Mouse (Mus musculus) myocyte (in vitro differentiated cells): ENCODE measurements around the gene Nup214. TPM values are rescaled to one million over a fixed set of nuclear protein-coding genes. Genes with fewer than 3 reads are reported as not detected.

Experiments
- H3K27me3 ChIP-seq: one replicate; pipeline ENCODE4 v1.6.1; 2011; ENCODE audit not compliant: control insufficient read depth, insufficient read depth, insufficient read length
- H3K36me3 ChIP-seq: one replicate; pipeline ENCODE4 v1.6.1; 2011; ENCODE audit not compliant: control insufficient read depth, insufficient read depth
- H3K4me2 ChIP-seq: one replicate; pipeline ENCODE4 v1.6.1; 2011; ENCODE audit warnings: low read depth, control low read depth
- H3K4me3 ChIP-seq: one replicate; pipeline ENCODE4 v1.5.1; 2011; ENCODE audit warnings: mild to moderate bottlenecking, control low read depth, moderate library complexity
- H3K79me2 ChIP-seq: one replicate; pipeline ENCODE4 v1.6.1; 2011; ENCODE audit not compliant: control insufficient read depth, insufficient read depth
- H3ac ChIP-seq: one replicate; pipeline ENCODE4 v1.6.1; 2011; ENCODE audit not compliant: control insufficient read depth, insufficient read length
- CEBPB ChIP-seq: IDR thresholded peaks from 2 replicates; pipeline ENCODE4 v1.6.1; 2011; ENCODE audit warnings: mild to moderate bottlenecking, moderate library complexity; ENCODE audit not compliant: poor library complexity, insufficient read depth, severe bottlenecking
- E2F4 ChIP-seq: IDR thresholded peaks from one replicate; pipeline ENCODE4 v1.6.1; 2011; ENCODE audit warnings: mild to moderate bottlenecking, control low read depth, moderate library complexity; ENCODE audit not compliant: insufficient read depth
- MAX ChIP-seq: IDR thresholded peaks from one replicate; pipeline ENCODE4 v1.6.1; 2011; ENCODE audit warnings: low read depth, mild to moderate bottlenecking, control low read depth
- MYOD1 ChIP-seq, 3 experiments: IDR thresholded peaks; one replicate each; pipeline ENCODE4 v1.6.1; 2011; ENCODE audit warnings: control low read depth in 2 of 3, low read depth in 2 of 3, mild to moderate bottlenecking in 2 of 3, moderate library complexity in 1 of 3; ENCODE audit not compliant: insufficient read length in 2 of 3, control insufficient read depth in 1 of 3
- MYOG ChIP-seq, 3 experiments: IDR thresholded peaks; one replicate each; pipeline ENCODE4 v1.6.1; 2011; ENCODE audit warnings: control low read depth in 2 of 3, low read depth in 2 of 3, mild to moderate bottlenecking in 2 of 3; ENCODE audit not compliant: insufficient read length in 2 of 3, control insufficient read depth in 1 of 3, insufficient read depth in 1 of 3
- POLR2A ChIP-seq: IDR thresholded peaks from one replicate; pipeline ENCODE4 v1.6.1; 2011; ENCODE audit warnings: low read depth, mild to moderate bottlenecking, control low read depth, moderate library complexity; ENCODE audit not compliant: insufficient read length
- POLR2AphosphoS2 ChIP-seq: IDR thresholded peaks from one replicate; pipeline ENCODE4 v1.6.1; 2011; ENCODE audit warnings: low read depth, control low read depth; ENCODE audit not compliant: insufficient read length
- REST ChIP-seq: IDR thresholded peaks from one replicate; pipeline ENCODE4 v1.6.1; 2011; ENCODE audit warnings: mild to moderate bottlenecking, control low read depth, moderate library complexity; ENCODE audit not compliant: insufficient read depth, insufficient read length
- SRF ChIP-seq: IDR thresholded peaks from one replicate; pipeline ENCODE4 v1.6.1; 2011; ENCODE audit warnings: low read depth; ENCODE audit not compliant: control insufficient read depth, insufficient read length
- TCF12 ChIP-seq: IDR thresholded peaks from one replicate; pipeline ENCODE4 v1.6.1; 2011; ENCODE audit warnings: mild to moderate bottlenecking, control low read depth; ENCODE audit not compliant: poor library complexity, insufficient read depth, severe bottlenecking
- TCF3 ChIP-seq: IDR thresholded peaks from one replicate; pipeline ENCODE4 v1.6.1; 2011; ENCODE audit warnings: low read depth, control low read depth; ENCODE audit not compliant: insufficient read length
- USF1 ChIP-seq: IDR thresholded peaks from one replicate; pipeline ENCODE4 v1.6.1; 2011; ENCODE audit warnings: low read depth, mild to moderate bottlenecking, control low read depth, moderate library complexity
- polyA plus RNA-seq: library from polyadenylated mRNA; unstranded; fragments of >200 nt; fragmentation: generic; extraction: Trizol; gene quantifications from one replicate; pipeline ENCODE4 v1.2.1, GENCODE M21; 2012; ENCODE audit warnings: missing spikeins

The Nup214 gene
- polyA plus RNA-seq, 1 experiment = 26.3 TPM

- no peak for TF ChIP-seq USF1
- TF ChIP-seq MYOG (IDR thresholded peaks at IDR 0.05; ENCODE audit: control insufficient read depth in 1 of 3, insufficient read depth in 1 of 3, insufficient read length in 2 of 3, low read depth in 2 of 3) = peak; percentile 16 to 86 (median 66)
- no peak for TF ChIP-seq E2F4
- peak in 2 of 3 experiments; percentile 86 to 89 for TF ChIP-seq MYOD1 (IDR thresholded peaks at IDR 0.05; ENCODE audit: control insufficient read depth in 1 of 3, insufficient read length in 2 of 3, low read depth in 2 of 3)
- peak; percentile 50 for TF ChIP-seq SRF
- Histone ChIP-seq H3K36me3 (no peaks in the 10 kb centered on the region), H3K4me3 (no peak overlapping the region), H3K27me3 (no peaks in the 10 kb centered on the region), H3K4me2 (no peak overlapping the region), H3K79me2 (no peaks in the 10 kb centered on the region), H3ac (no peak overlapping the region)
Measured at GRCm38 (mm10) chr2:31938298-31938697, 35.9 kb upstream of the Nup214 start.

GRCm38 (mm10) chr2:31943011-31943410, 31.2 kb upstream of the Nup214 start:
- H3K27me3 ChIP-seq = no peaks in the 10 kb centered on the region
- H3ac ChIP-seq = no peak overlapping the region
- H3K4me2 ChIP-seq = no peak overlapping the region
- H3K4me3 ChIP-seq = no peak overlapping the region
- no peaks in the 10 kb centered on the region for H3K79me2 ChIP-seq
- no peak for TF ChIP-seq MAX
- no peak for TF ChIP-seq USF1
- TF ChIP-seq REST = no peak
- no peak for TF ChIP-seq MYOG (IDR thresholded peaks at IDR 0.05; ENCODE audit: control insufficient read depth in 1 of 3, insufficient read depth in 1 of 3, insufficient read length in 2 of 3, low read depth in 2 of 3)
- no peak for TF ChIP-seq POLR2AphosphoS2
- TF ChIP-seq TCF3 = no peak
- no peak for TF ChIP-seq MYOD1 (IDR thresholded peaks at IDR 0.05; ENCODE audit: control insufficient read depth in 1 of 3, insufficient read length in 2 of 3, low read depth in 2 of 3)
- no peak for TF ChIP-seq TCF12
- TF ChIP-seq POLR2A = no peak
- TF ChIP-seq SRF = no peak
- no peak for TF ChIP-seq CEBPB
- no peak for TF ChIP-seq E2F4
- H3K36me3 ChIP-seq = no peaks in the 10 kb centered on the region

GRCm38 (mm10) chr2:31945580-31945979, 28.7 kb upstream of the Nup214 start:
- TF ChIP-seq MAX (no peak), POLR2AphosphoS2 (no peak), TCF12 (no peak)
- Histone ChIP-seq H3K79me2 (no peaks in the 10 kb centered on the region), H3K4me2 (no peak overlapping the region), H3K4me3 (no peak overlapping the region), H3ac (no peak overlapping the region), H3K27me3 (no peaks in the 10 kb centered on the region), H3K36me3 (no peaks in the 10 kb centered on the region)

- Histone ChIP-seq H3K4me3 (no peak overlapping the region), H3K4me2 (peak overlapping the region; percentile 81), H3K36me3 (no peaks in the 10 kb centered on the region), H3K27me3 (no peaks in the 10 kb centered on the region), H3K79me2 (no peaks in the 10 kb centered on the region), H3ac (no peak overlapping the region)
- no peak for TF ChIP-seq TCF3
- no peak for TF ChIP-seq MAX
- TF ChIP-seq REST = no peak
- no peak for TF ChIP-seq E2F4
- no peak for TF ChIP-seq POLR2A
- TF ChIP-seq POLR2AphosphoS2 = no peak
- TF ChIP-seq SRF = no peak
- peak; percentile 43 for TF ChIP-seq TCF12
- TF ChIP-seq CEBPB = no peak
- TF ChIP-seq MYOG (IDR thresholded peaks at IDR 0.05; ENCODE audit: control insufficient read depth in 1 of 3, insufficient read depth in 1 of 3, insufficient read length in 2 of 3, low read depth in 2 of 3) = peak; percentile 36 to 76 (median 47)
- TF ChIP-seq USF1 = no peak
- peak; percentile 53 to 92 (median 86) for TF ChIP-seq MYOD1 (IDR thresholded peaks at IDR 0.05; ENCODE audit: control insufficient read depth in 1 of 3, insufficient read length in 2 of 3, low read depth in 2 of 3)
Measured at GRCm38 (mm10) chr2:31948392-31948791, 25.8 kb upstream of the Nup214 start.

GRCm38 (mm10) chr2:31948801-31949200, 25.4 kb upstream of the Nup214 start:
- no peak overlapping the region for H3K4me3 ChIP-seq
- TF ChIP-seq TCF3 (no peak), MYOD1 (IDR thresholded peaks at IDR 0.05; ENCODE audit: control insufficient read depth in 1 of 3, insufficient read length in 2 of 3, low read depth in 2 of 3) (no peak), TCF12 (no peak), REST (no peak), MYOG (IDR thresholded peaks at IDR 0.05; ENCODE audit: control insufficient read depth in 1 of 3, insufficient read depth in 1 of 3, insufficient read length in 2 of 3, low read depth in 2 of 3) (no peak), E2F4 (no peak), CEBPB (no peak), MAX (no peak), POLR2AphosphoS2 (no peak), SRF (no peak), USF1 (no peak), POLR2A (no peak)
- H3K27me3 ChIP-seq = no peaks in the 10 kb centered on the region
- H3K4me2 ChIP-seq = peak overlapping the region; percentile 81
- H3K36me3 ChIP-seq = no peaks in the 10 kb centered on the region
- H3ac ChIP-seq = no peak overlapping the region
- no peaks in the 10 kb centered on the region for H3K79me2 ChIP-seq
